Mouse (Mus musculus) neutrophil, adult 83 days (primary cell): ENCODE measurements around the gene Mfsd4b3. TPM values are rescaled to one million over a fixed set of nuclear protein-coding genes. Genes with fewer than 3 reads are reported as not detected.

ENCODE experiments used
- total RNA-seq, 2 experiments: library from RNA; stranded (reverse); gene quantifications; one replicate each; pipeline ENCODE4 v1.2.4; 2023

The Mfsd4b3 gene
- 1 to 10 TPM; 1.4 to 3.2 TPM for total RNA-seq

DNA sequence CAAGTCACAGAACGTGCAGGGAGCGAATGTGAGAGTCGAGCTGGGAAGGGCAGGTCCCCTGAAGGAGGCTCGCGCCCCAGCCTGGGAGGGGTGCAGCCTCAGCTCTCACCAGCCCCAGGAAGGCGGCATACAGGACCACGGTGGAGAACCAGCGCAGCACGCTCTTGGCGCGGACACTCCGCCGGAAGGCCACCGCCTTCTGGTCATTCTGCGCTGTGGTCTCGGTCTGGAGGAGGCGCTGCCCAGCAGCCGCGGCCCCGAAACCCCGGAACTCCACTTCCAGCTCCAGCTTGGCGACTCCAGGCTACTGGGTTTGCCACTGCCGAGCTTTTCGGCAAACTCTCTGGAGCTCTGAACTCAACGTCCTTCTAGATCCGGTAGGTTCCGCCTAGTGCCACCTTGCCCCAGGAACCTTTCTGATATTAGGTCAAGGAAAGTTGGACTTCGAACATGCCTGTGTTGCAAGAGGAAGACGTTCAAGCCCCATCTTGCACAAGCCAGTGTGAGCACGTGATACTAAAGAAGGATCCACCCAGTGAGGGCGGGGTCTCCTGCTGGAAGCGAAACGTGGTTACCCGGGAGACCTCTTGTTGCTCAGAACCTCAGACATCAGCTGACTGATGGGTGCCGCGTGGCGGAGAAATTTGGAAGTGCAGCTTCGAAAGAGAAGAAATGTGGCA, at the start of gene Mfsd4b3:
Gene Mfsd4b3, minus strand, starts transcription at position 393 of the 680 bp plus-strand sequence.

DNA sequence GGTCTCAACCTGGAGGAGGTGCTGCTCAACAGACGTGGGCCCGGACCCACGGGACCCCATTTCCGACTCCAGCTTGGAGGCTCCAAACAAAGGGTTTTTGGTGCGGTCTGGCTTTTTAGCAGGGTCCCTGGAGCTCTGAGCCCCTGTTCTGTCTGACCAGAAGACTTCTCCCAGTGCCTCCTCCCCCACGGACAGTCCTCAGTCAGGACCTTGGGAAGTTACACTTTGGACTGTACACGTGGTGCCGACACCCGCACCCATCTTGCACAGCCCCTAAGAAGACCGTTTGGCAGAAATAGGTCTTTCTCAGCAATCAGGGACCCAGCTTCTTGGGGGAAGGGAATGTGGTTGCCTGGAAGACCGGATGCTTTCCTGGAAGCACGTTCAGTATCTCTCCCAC, 26.5 kb upstream of the Mfsd4b3 start, which contains the start of gene Mfsd4b5:
Gene Mfsd4b5, minus strand, starts transcription at position 181 of the 400 bp plus-strand sequence.

DNA sequence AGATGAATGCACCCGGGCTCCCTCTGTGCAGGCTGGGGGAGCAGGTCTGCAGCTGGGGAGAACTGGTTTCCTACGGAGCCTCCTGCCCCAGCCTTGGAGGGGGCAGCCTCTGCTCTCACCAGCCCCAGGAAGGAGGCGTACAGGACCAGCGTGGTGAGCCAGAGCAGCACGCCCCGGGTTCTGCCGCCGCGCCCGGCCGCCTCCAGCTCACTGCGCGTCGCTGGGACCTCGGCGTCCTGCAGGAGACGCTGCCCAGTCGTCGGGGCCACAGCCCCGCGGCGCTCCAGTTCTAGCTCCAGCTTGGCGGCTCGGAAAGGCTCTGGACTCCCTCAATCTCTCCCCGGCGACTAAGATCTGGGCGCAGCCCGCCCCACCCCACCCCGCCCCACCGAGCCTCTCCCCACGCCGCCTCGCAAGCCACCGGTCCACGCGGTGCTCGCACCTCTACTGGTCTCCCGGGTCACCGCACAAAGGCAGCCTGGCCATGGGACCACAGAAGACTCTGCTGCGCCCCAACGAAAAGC, 33.3 kb downstream of the Mfsd4b3 start, which contains the start of gene Mfsd4b2:
Gene Mfsd4b2, minus strand, starts transcription at position 308 of the 524 bp plus-strand sequence.

DNA sequence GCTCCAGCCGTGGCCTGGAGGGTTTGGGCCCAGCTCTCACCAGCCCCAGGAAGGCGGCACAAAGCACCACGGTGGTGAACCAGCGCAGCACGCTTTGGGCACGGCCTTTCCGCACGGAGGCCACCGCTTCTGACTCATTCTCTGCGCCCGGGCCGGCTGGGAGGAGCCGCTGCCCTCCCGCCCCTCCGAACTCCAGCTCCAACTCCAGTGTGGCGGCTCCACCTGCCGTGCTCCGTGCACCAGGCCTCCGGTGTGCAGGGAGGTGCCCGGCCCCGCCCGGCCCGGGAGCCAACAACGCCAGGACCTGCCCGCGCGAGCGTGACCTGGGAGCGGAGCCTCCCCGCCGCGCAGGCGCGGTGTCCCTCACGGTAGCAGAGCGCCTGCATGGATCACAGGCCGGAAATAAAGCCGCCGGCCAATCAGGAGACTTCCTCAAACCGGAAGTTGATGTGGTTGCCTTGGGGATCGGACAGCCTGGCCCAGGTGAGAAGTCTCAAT, 61.0 kb downstream of the Mfsd4b3 start, which contains the start of gene Mfsd4b4:
Gene Mfsd4b4, minus strand, starts transcription at position 365 of the 498 bp plus-strand sequence.

Other genes with a start within 250 kb of the Mfsd4b3 start
- gene Rev3l, start 228.0 kb downstream of the Mfsd4b3 start, total RNA-seq: 10 to 100 TPM; 18.8 to 22.2 TPM
- 1 to 10 TPM; 1.8 TPM for gene Mfsd4b4, start 60.9 kb downstream of the Mfsd4b3 start, total RNA-seq
- under 1 TPM in 1 of 2 experiments, not detected in 1; 0.24 TPM for gene Mfsd4b2, start 33.2 kb downstream of the Mfsd4b3 start, total RNA-seq
- gene Mfsd4b5, start 26.5 kb upstream of the Mfsd4b3 start, total RNA-seq: 1 to 10 TPM; 1.8 to 2.1 TPM
- gene Mfsd4b1, start 65.1 kb upstream of the Mfsd4b3 start, total RNA-seq: not detected
- 10 to 100 TPM; 26.1 to 35.7 TPM for gene Slc16a10, start 182.1 kb upstream of the Mfsd4b3 start, total RNA-seq